Mouse (Mus musculus) brain, embryonic 14.5 days (tissue): Measurements from ENCODE around the gene Ttc30a2.

ENCODE experiments used
- CTCF ChIP-seq: fragments of 200-500 bp; IDR thresholded peaks from 2 replicates; pipeline ENCODE4 v1.5.1; 2012; ENCODE audit warnings: inconsistent platforms, mild to moderate bottlenecking, moderate library complexity, borderline replicate concordance; ENCODE audit not compliant: insufficient read depth, insufficient read length; ENCODE audit errors: extremely low read depth
- POLR2A ChIP-seq: fragments of 200-500 bp; IDR thresholded peaks from 2 replicates; pipeline ENCODE4 v1.6.1; 2012; ENCODE audit warnings: mild to moderate bottlenecking, inconsistent platforms, borderline replicate concordance; ENCODE audit not compliant: poor library complexity, insufficient read depth, insufficient read length, severe bottlenecking; ENCODE audit errors: extremely low read depth

GRCm38 (mm10) chr2:75997726-75998125 is 19.8 kb upstream of the Ttc30a2 start:
- TF ChIP-seq CTCF (no peak), POLR2A (no peak)
